Mouse (Mus musculus) liver, embryonic 14.5 days (tissue): ENCODE data around the gene Slc25a29. TPM values are rescaled to one million over a fixed set of nuclear protein-coding genes. Genes with fewer than 3 reads are reported as not detected.

Experiments used
- ATAC-seq: fragments of 200-750 bp; cut with Nextera tagmentation; 2 replicates; pipeline ENCODE4 v1.8.0; 2017; ENCODE audit warnings: moderate number of reproducible peaks, mild to moderate bottlenecking, moderate library complexity; ENCODE audit not compliant: insufficient read depth
- DNase-seq, 3 experiments: peaks; one replicate each; pipeline ENCODE4 v3.0.0-alpha.2; 2012 to 2013; ENCODE audit warnings: low read depth in 3 of 3, low spot score in 3 of 3
- H3K27ac ChIP-seq: fragments of 300-500 bp; sonication (generic); 2 replicates; pipeline ENCODE4 v1.5.1; 2014; ENCODE audit warnings: moderate library complexity, mild to moderate bottlenecking, control low read depth, inconsistent platforms
- H3K27me3 ChIP-seq: fragments of 300-500 bp; sonication (generic); 2 replicates; pipeline ENCODE4 v1.6.1; 2014; ENCODE audit warnings: mild to moderate bottlenecking, low read length, moderate library complexity; ENCODE audit not compliant: control insufficient read depth, insufficient read depth
- H3K36me3 ChIP-seq: fragments of 300-500 bp; sonication (generic); replicated peaks from 2 replicates; pipeline ENCODE4 v1.6.1; 2014; ENCODE audit warnings: low read depth; ENCODE audit not compliant: control insufficient read depth, insufficient read depth
- H3K4me1 ChIP-seq, 2 experiments: fragments of 200-500 bp in 1 of 2; fragments of 300-500 bp in 1 of 2; sonication (generic) in 1 of 2; replicated peaks; 2 replicates each; pipeline ENCODE4 v1.6.1; 2012 to 2014; ENCODE audit warnings: antibody characterized with exemption in 1 of 2, inconsistent platforms in 1 of 2, low read length in 1 of 2; ENCODE audit not compliant: control insufficient read depth in 2 of 2, insufficient read depth in 2 of 2
- H3K4me2 ChIP-seq: fragments of 300-500 bp; sonication (generic); 2 replicates; pipeline ENCODE4 v1.6.1; 2014; ENCODE audit warnings: low read depth, mild to moderate bottlenecking, control low read depth, moderate library complexity
- H3K4me3 ChIP-seq, 2 experiments: fragments of 200-500 bp in 1 of 2; fragments of 300-500 bp in 1 of 2; sonication (generic) in 1 of 2; 2 replicates each; pipeline ENCODE4 v1.5.1; 2012 to 2014; ENCODE audit warnings: low read depth in 2 of 2, low read length in 2 of 2, mild to moderate bottlenecking in 2 of 2, control low read depth in 1 of 2, inconsistent platforms in 1 of 2, moderate library complexity in 1 of 2; ENCODE audit not compliant: insufficient read depth in 1 of 2
- H3K9ac ChIP-seq: fragments of 300-500 bp; sonication (generic); replicated peaks from 2 replicates; pipeline ENCODE4 v1.6.1; 2014; ENCODE audit warnings: mild to moderate bottlenecking, control low read depth, moderate library complexity
- H3K9me3 ChIP-seq: fragments of 300-500 bp; sonication (generic); 2 replicates; pipeline ENCODE4 v1.6.1; 2016; ENCODE audit warnings: low read length, mixed read lengths; ENCODE audit not compliant: control insufficient read depth
- CTCF ChIP-seq: IDR thresholded peaks from 2 replicates; pipeline ENCODE4 v1.5.1; 2016; ENCODE audit warnings: antibody characterized with exemption, low read depth, control low read depth
- EP300 ChIP-seq: IDR thresholded peaks from 2 replicates; pipeline ENCODE4 v1.6.1; 2016; ENCODE audit warnings: antibody characterized with exemption, low read depth
- WGBS: fragments of 180-500 bp; shearing (Covaris S2); extraction: QIAGEN DNeasy Blood & Tissue Kit; methylation state at CpG from one replicate; pipeline ENCODE4 v1.1.7; 2014; ENCODE audit not compliant: insufficient replicate concordance; 5-methylcytosine and 5-hydroxymethylcytosine counted together
- polyA plus RNA-seq, 2 experiments: library from polyadenylated mRNA; depleted of rRNA in 1 of 2; stranded (reverse) in 1 of 2; unstranded in 1 of 2; fragments of >200 nt; fragmentation: Nextera tagmentation in 1 of 2; extraction: Ambion mirVana in 1 of 2; gene quantifications; 2 replicates each; pipeline versions ENCODE4 v1.2.1 to v1.2.3; 2012 to 2014

Gene Slc25a29
- polyA plus RNA-seq, 2 experiments = 0.40 to 0.51 TPM

- WGBS = 41% methylated on average over 7 of the region's 7 CpGs
- Histone ChIP-seq H3K36me3 (no peaks in the 10 kb centered on the region; the same call in 1 of the 2 replicates), H3K4me2 (peak overlapping the region; percentile 82), H3K9ac (peak overlapping the region; percentile 55), H3K9me3 (no peaks in the 10 kb centered on the region), H3K27me3 (no peaks in the 10 kb centered on the region), H3K27ac (no peak overlapping the region), H3K4me3 (peak overlapping the region; percentile 60), H3K4me1 (peaks cover 6 to 12% of the 10 kb centered on the region in 2 experiments)
- DNase-seq = no peak
- ATAC-seq = no peak
- TF ChIP-seq CTCF = no peak
- no peak for TF ChIP-seq EP300
Measured at GRCm38 (mm10) chr12:108836722-108837121, 1.0 kb upstream of the Slc25a29 start.

GRCm38 (mm10) chr12:108835208-108835839, 359 bp downstream of the Slc25a29 start:
- Histone ChIP-seq H3K27me3 (no peaks in the 10 kb centered on the region), H3K4me1 (peaks cover 6 to 12% of the 10 kb centered on the region in 2 experiments), H3K4me2 (peak overlapping the region; percentile 82), H3K27ac (no peak overlapping the region), H3K9me3 (no peaks in the 10 kb centered on the region), H3K4me3 (peak overlapping the region; percentile 41 to 60), H3K9ac (peak overlapping the region; percentile 25), H3K36me3 (no peaks in the 10 kb centered on the region)
- DNase-seq (no peak), ATAC-seq (peak; percentile 9)
- 6% methylated on average over 49 of the region's 51 CpGs for WGBS
- TF ChIP-seq CTCF (no peak; the same call in 1 of the 2 replicates), EP300 (no peak)

- H3K27ac ChIP-seq = no peak overlapping the region
- no peak for TF ChIP-seq CTCF
- TF ChIP-seq EP300 = no peak
- DNase-seq (no peak), ATAC-seq (no peak)
- no peaks in the 10 kb centered on the region for H3K36me3 ChIP-seq
- H3K4me2 ChIP-seq = peak overlapping the region; percentile 82
- H3K4me1 ChIP-seq = peaks cover 6 to 12% of the 10 kb centered on the region in 2 experiments
- no peaks in the 10 kb centered on the region for H3K27me3 ChIP-seq
- H3K9me3 ChIP-seq = no peaks in the 10 kb centered on the region
- H3K4me3 ChIP-seq = peak overlapping the region; percentile 41 to 60; a peak in 3 of 4 replicates
- 53% methylated on average over 5 of the region's 5 CpGs for WGBS
- H3K9ac ChIP-seq = no peak overlapping the region
Measured at GRCm38 (mm10) chr12:108834786-108835185, 897 bp downstream of the Slc25a29 start.

GRCm38 (mm10) chr12:108834337-108834736, 1.3 kb downstream of the Slc25a29 start:
- TF ChIP-seq EP300 (no peak), CTCF (no peak)
- no peaks in the 10 kb centered on the region for H3K9me3 ChIP-seq
- no peak overlapping the region for H3K9ac ChIP-seq
- peaks cover 6 to 12% of the 10 kb centered on the region in 2 experiments for H3K4me1 ChIP-seq
- WGBS = 78% methylated on average over 3 of the region's 3 CpGs
- ATAC-seq (no peak), DNase-seq (no peak)
- H3K27ac ChIP-seq = no peak overlapping the region
- no peaks in the 10 kb centered on the region for H3K27me3 ChIP-seq
- H3K4me2 ChIP-seq = no peak overlapping the region
- no peaks in the 10 kb centered on the region for H3K36me3 ChIP-seq
- no peak overlapping the region for H3K4me3 ChIP-seq

- no peaks in the 10 kb centered on the region for H3K9me3 ChIP-seq
- no peak overlapping the region for H3K4me2 ChIP-seq
- no peak for TF ChIP-seq EP300
- TF ChIP-seq CTCF = no peak
- ATAC-seq (no peak), DNase-seq (no peak)
- 80% methylated on average over 3 of the region's 3 CpGs for WGBS
- no peaks in the 10 kb centered on the region for H3K27me3 ChIP-seq
- H3K9ac ChIP-seq = no peak overlapping the region
- no peak overlapping the region for H3K4me3 ChIP-seq
- H3K27ac ChIP-seq = no peak overlapping the region
- peaks cover 6 to 12% of the 10 kb centered on the region in 2 experiments for H3K4me1 ChIP-seq
- H3K36me3 ChIP-seq = no peaks in the 10 kb centered on the region
Measured at GRCm38 (mm10) chr12:108833408-108833807, 2.3 kb downstream of the Slc25a29 start.
